Mouse (Mus musculus): ENCODE results near the gene Ppp1r32. TPM values are rescaled to one million over a fixed set of nuclear protein-coding genes. Genes with fewer than 3 reads are reported as not detected.

Gene Ppp1r32
- total RNA-seq, 2 experiments from 2014 or later = 0.87 to 1.9 TPM

GRCm38 (mm10) chr19:10426312-10426711, 56.4 kb downstream of the Ppp1r32 start:
- no peak for DNase-seq
- intact Hi-C loops (cut with DNase I) = no loop called here

- DNase-seq = no peak
- intact Hi-C loops (cut with DNase I) = no loop called here
These were observed 57.1 kb downstream of the Ppp1r32 start for GRCm38 (mm10) chr19:10425484-10426270.

GRCm38 (mm10) chr19:10424751-10425150, 58.0 kb downstream of the Ppp1r32 start:
- intact Hi-C loops (cut with DNase I) = no loop called here
- DNase-seq = no peak

Other genes with a start within 250 kb of the Ppp1r32 start
- 1 to 10 TPM; 1.6 to 1.8 TPM for gene Myrf, start 242.2 kb downstream of the Ppp1r32 start, total RNA-seq (2021)
- 10 to 100 TPM; 44.1 to 44.6 TPM for gene Dagla, start 178.1 kb downstream of the Ppp1r32 start, total RNA-seq (2021)
- gene Syt7, start 93.8 kb downstream of the Ppp1r32 start, total RNA-seq (2021) = 100 to 1,000 TPM; 209 to 213 TPM
- 1 to 10 TPM; 3.7 to 5.0 TPM for gene Lrrc10b, start 25.5 kb downstream of the Ppp1r32 start, total RNA-seq (2021)
- gene Cpsf7, start 42.3 kb upstream of the Ppp1r32 start, total RNA-seq (2021) = 10 to 100 TPM; 86.5 to 90.9 TPM
- 10 to 100 TPM; 40.8 to 42.5 TPM for gene Sdhaf2, start 43.2 kb upstream of the Ppp1r32 start, total RNA-seq (2021)
- gene Tmem216, start 73.3 kb upstream of the Ppp1r32 start, total RNA-seq (2021) = 10 to 100 TPM; 15.4 to 17.8 TPM
- gene Cyb561a3, start 94.2 kb upstream of the Ppp1r32 start, total RNA-seq (2021) = 10 to 100 TPM; 14.7 to 17.2 TPM
- gene Tmem138, start 94.4 kb upstream of the Ppp1r32 start, total RNA-seq (2021) = 10 to 100 TPM; 14.2 to 17.0 TPM
- gene Ddb1, start 122.4 kb upstream of the Ppp1r32 start, total RNA-seq (2021) = 100 to 1,000 TPM; 249 TPM
- gene Tkfc, start 122.7 kb upstream of the Ppp1r32 start, total RNA-seq (2021) = 10 to 100 TPM; 25.5 to 29.9 TPM
- gene Vwce, start 151.3 kb upstream of the Ppp1r32 start, total RNA-seq (2021) = 1 to 10 TPM; 1.3 to 1.8 TPM
- gene Pga5, start 195.1 kb upstream of the Ppp1r32 start, total RNA-seq (2021) = not detected
- gene Vps37c, start 205.8 kb upstream of the Ppp1r32 start, total RNA-seq (2021) = 10 to 100 TPM; 24.1 to 24.9 TPM

Data from left cerebral cortex, postnatal 4 days (tissue).